ENCODE assay signal across 14 mouse cellular contexts in genomic region chr16:93552686-93553513, GRCm38 (mm10). TPM values are rescaled to one million over a fixed set of nuclear protein-coding genes. Genes with fewer than 3 reads are reported as not detected.
DNase-seq lines count a peak whose midpoint lies in the region; ATAC-seq lines count a peak whose summit lies in the region.
"Had no signal": no experiment of that assay in that cellular context is flagged by ENCODE, and none has a peak within 500 bp of the region (broad histone marks: within the 10 kb centered on the region; RNA-seq: fewer than 3 reads in every experiment).

No protein-coding gene starts in this region.

- peak; percentile 8 for DNase-seq in spleen, adult 12 weeks (ENCODE audit: low spot score)
- no peak for DNase-seq in spleen, postnatal 14 days (ENCODE audit: low spot score in 2 of 2)
- peak; percentile 84 for DNase-seq in naive thymus-derived CD4-positive, alpha-beta T cell, adult 2 months (ENCODE audit: low read depth)
- peak; percentile 57 for DNase-seq in thymus, postnatal 4 days
- no peak for DNase-seq in adrenal gland, postnatal 14 days
- no peak for DNase-seq in kidney, postnatal 10 days
- DNase-seq in layer of hippocampus, postnatal 10 days (ENCODE audit: low spot score in 2 of 2) = no peak
- DNase-seq: adrenal gland, postnatal 10 days; gastrocnemius, postnatal 25 days; layer of hippocampus, adult 9-11 months; lung, embryonic 14.5 days; retina, postnatal 1 day had no signal

- peak; percentile 96 to 97 for ATAC-seq in hematopoietic stem cell, adult 5-6 weeks (replicated peaks in 1 of 2; ENCODE audit: insufficient read depth in 1 of 2, low FRiP score in 2 of 2, low TSS enrichment in 1 of 2, low read depth in 1 of 2, poor library complexity in 2 of 2, severe bottlenecking in 2 of 2)
- ATAC-seq: forebrain, embryonic 14.5 days had no signal

RNA-seq across cellular contexts. Expression of gene Setd4, which starts 51.0 kb away (rescaled TPM):
- total RNA-seq in hematopoietic stem cell, adult 5-6 weeks (2017) = 9.6 and 13.3 TPM in 2 replicates
- 5.4 and 11.7 TPM in 2 replicates for total RNA-seq in adrenal gland, postnatal 14 days (2021)
- 10 to 100 TPM in 1 of 2 experiments, 1 to 10 TPM in 1; 8.1 to 10.7 TPM for total RNA-seq in layer of hippocampus, postnatal 10 days (2021)

RNA-seq across cellular contexts. Expression of gene Cbr1, which starts 52.8 kb away (rescaled TPM):
- 24.1 and 33.0 TPM in 2 replicates for total RNA-seq in hematopoietic stem cell, adult 5-6 weeks (2017)
- total RNA-seq in adrenal gland, postnatal 14 days (2021) = 128 and 147 TPM in 2 replicates
- 10 to 100 TPM; 57.8 to 63.5 TPM for total RNA-seq in layer of hippocampus, postnatal 10 days (2021)

Comparison
In these comparisons a context has a peak if more than half of its experiments do, and no peak if none do; other contexts are left out.
1. DNase-seq: peak in spleen, adult 12 weeks (single experiment), naive thymus-derived CD4-positive, alpha-beta T cell, adult 2 months (single experiment) and thymus, postnatal 4 days (single experiment); none in spleen, postnatal 14 days (0 of 2), adrenal gland, postnatal 14 days (single experiment), kidney, postnatal 10 days (single experiment) and layer of hippocampus, postnatal 10 days (0 of 2).